Mouse (Mus musculus): ENCODE measurements at regions not wholly inside any gene's neighbourhood (a gene's known extent, or its start where the extent isn't known, plus 50 kb on each side); places are given as distances from the start of the nearest gene placed in this dataset.
"Not testable (repeated sequence)": the region's sequence is repeated elsewhere in the genome, so short reads cannot be mapped to it uniquely, and the experiment has no call there.

GRCm38 (mm10) chr7:111969198-111969887 is 54.0 kb upstream of the Usp47 start:
- DNase-seq (ENCODE audit: low spot score), result peak; percentile 75

GRCm38 (mm10) chr7:111968261-111968660 is 55.0 kb upstream of the Usp47 start:
- no peak for DNase-seq (ENCODE audit: low spot score)

GRCm38 (mm10) chr7:111966716-111967115 is 56.6 kb upstream of the Usp47 start:
- no peak for DNase-seq (ENCODE audit: low spot score)

GRCm38 (mm10) chr7:111963969-111964368 is 59.3 kb upstream of the Usp47 start:
- no peak for DNase-seq (ENCODE audit: low spot score)

GRCm38 (mm10) chr7:111959977-111960376 is 63.3 kb upstream of the Usp47 start:
- no peak for DNase-seq (ENCODE audit: low spot score)

GRCm38 (mm10) chr7:111956671-111957070 is 66.6 kb upstream of the Usp47 start:
- no peak for DNase-seq (ENCODE audit: low spot score)

GRCm38 (mm10) chr7:111939631-111940030 is 83.7 kb upstream of the Usp47 start:
- DNase-seq (ENCODE audit: low spot score), result no peak

- no peak for DNase-seq (ENCODE audit: low spot score)
Measured at GRCm38 (mm10) chr7:111937547-111937946, 85.8 kb upstream of the Usp47 start.

GRCm38 (mm10) chr7:111937102-111937501 is 86.2 kb upstream of the Usp47 start:
- DNase-seq (ENCODE audit: low spot score), result no peak

GRCm38 (mm10) chr7:111932725-111933124 is 90.6 kb upstream of the Usp47 start:
- DNase-seq (ENCODE audit: low spot score), result no peak

- no peak for DNase-seq (ENCODE audit: low spot score)
Measured at GRCm38 (mm10) chr7:111919961-111920360, 103.3 kb upstream of the Usp47 start.

- no peak for DNase-seq (ENCODE audit: low spot score)
Measured at GRCm38 (mm10) chr7:111903741-111904231, 119.5 kb upstream of the Usp47 start.

GRCm38 (mm10) chr7:111897016-111897415 is 117.2 kb upstream of the Galnt18 start:
- DNase-seq (ENCODE audit: low spot score), result no peak

GRCm38 (mm10) chr7:111896255-111896654 is 116.5 kb upstream of the Galnt18 start:
- peak; percentile 25 for DNase-seq (ENCODE audit: low spot score)

GRCm38 (mm10) chr7:111882991-111883390 is 103.2 kb upstream of the Galnt18 start:
- no peak for DNase-seq (ENCODE audit: low spot score)

- no peak for DNase-seq (ENCODE audit: low spot score)
Measured at GRCm38 (mm10) chr7:111880067-111880675, 100.4 kb upstream of the Galnt18 start.

- no peak for DNase-seq (ENCODE audit: low spot score)
Measured at GRCm38 (mm10) chr7:111877591-111877990, 97.8 kb upstream of the Galnt18 start.

GRCm38 (mm10) chr7:111875949-111876348 is 96.2 kb upstream of the Galnt18 start:
- no peak for DNase-seq (ENCODE audit: low spot score)

- no peak for DNase-seq (ENCODE audit: low spot score)
Measured at GRCm38 (mm10) chr7:111869337-111869736, 89.6 kb upstream of the Galnt18 start.

GRCm38 (mm10) chr7:111863035-111863434 is 83.3 kb upstream of the Galnt18 start:
- no peak for DNase-seq (ENCODE audit: low spot score)

- not testable (repeated sequence) for DNase-seq (ENCODE audit: low spot score)
Measured at GRCm38 (mm10) chr7:111858291-111858690, 78.5 kb upstream of the Galnt18 start.

GRCm38 (mm10) chr7:111856977-111857376 is 77.2 kb upstream of the Galnt18 start:
- DNase-seq (ENCODE audit: low spot score), result no peak

- no peak for DNase-seq (ENCODE audit: low spot score)
Measured at GRCm38 (mm10) chr7:111855309-111855708, 75.5 kb upstream of the Galnt18 start.

GRCm38 (mm10) chr7:111846417-111846816 is 66.6 kb upstream of the Galnt18 start:
- no peak for DNase-seq (ENCODE audit: low spot score)

All from ovary, postnatal 14 days (tissue).